Mouse (Mus musculus) megakaryocyte, embryonic 14.5 days (primary cell): Measurements from ENCODE around the gene Cetn3.

Experiments
- FLI1 ChIP-seq: IDR thresholded peaks from 2 replicates; pipeline ENCODE4 v1.6.1; 2012; ENCODE audit warnings: low read length, inconsistent platforms, mixed read lengths
- GATA1 ChIP-seq: IDR thresholded peaks from 3 replicates; pipeline ENCODE4 v1.6.1; 2012; ENCODE audit warnings: mixed read lengths, low read length, inconsistent platforms, borderline replicate concordance

DNA sequence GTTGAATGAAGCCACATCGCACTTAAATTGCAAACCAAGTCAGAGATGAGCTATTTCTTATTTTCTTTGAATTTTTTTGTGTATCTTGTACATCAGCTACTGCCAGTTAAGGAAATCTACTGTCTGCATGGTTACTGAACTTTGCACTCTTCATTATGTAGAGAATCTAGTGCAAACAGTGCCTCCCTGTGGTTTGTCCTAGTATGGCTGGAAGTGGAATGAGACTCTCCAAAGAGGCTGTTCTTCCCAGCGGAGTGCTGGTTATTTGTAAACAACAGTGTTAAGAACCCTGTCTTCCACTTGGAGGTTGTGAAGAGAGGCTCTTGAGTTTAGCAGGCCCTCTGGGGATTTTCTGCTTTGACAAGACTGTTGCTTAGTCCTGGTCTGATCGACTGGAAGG is 22.5 kb upstream of the Cetn3 start:
- TF ChIP-seq GATA1 (no peak), FLI1 (no peak)
